Mouse (Mus musculus) CH12.LX (cell line): ENCODE data around the gene Olfr315. TPM values are rescaled to one million over a fixed set of nuclear protein-coding genes. Genes with fewer than 3 reads are reported as not detected.
"Not testable (repeated sequence)": the region's sequence is repeated elsewhere in the genome, so short reads cannot be mapped to it uniquely, and the experiment has no call there.

Experiments
- DNase-seq: peaks from one replicate; pipeline ENCODE4 v3.0.0-alpha.2; 2013; ENCODE audit errors: extremely low read depth
- H3K27ac ChIP-seq: 2 replicates; pipeline ENCODE4 v1.5.1; 2012; ENCODE audit warnings: low read depth, mild to moderate bottlenecking, control low read depth, moderate library complexity; ENCODE audit not compliant: insufficient read depth
- H3K27me3 ChIP-seq: replicated peaks from 2 replicates; pipeline ENCODE3; 2012; ENCODE audit warnings: inconsistent platforms
- H3K36me3 ChIP-seq, 2 experiments: replicated peaks in 1 of 2; 2 replicates each; pipeline versions ENCODE3 to v1.6.1; 2012; ENCODE audit warnings: inconsistent platforms in 1 of 2, low read length in 1 of 2, mild to moderate bottlenecking in 1 of 2, mixed read lengths in 1 of 2, moderate library complexity in 1 of 2; ENCODE audit not compliant: control insufficient read depth in 1 of 2, insufficient read depth in 1 of 2
- H3K4me1 ChIP-seq, 2 experiments: 2 replicates each; pipeline ENCODE4 v1.6.1; 2012; ENCODE audit warnings: inconsistent platforms in 1 of 2, moderate library complexity in 1 of 2; ENCODE audit not compliant: insufficient read depth in 2 of 2, control insufficient read depth in 1 of 2
- H3K4me2 ChIP-seq: 2 replicates; pipeline ENCODE4 v1.6.1; 2012; ENCODE audit warnings: low read depth, mild to moderate bottlenecking, control low read depth; ENCODE audit not compliant: poor library complexity, insufficient read depth, severe bottlenecking
- H3K4me3 ChIP-seq, 3 experiments: fragments of 150-350 bp in 1 of 3; sonication (generic) in 1 of 3; replicated peaks in 1 of 3; 2 replicates each; pipeline versions ENCODE3 to v1.5.1; 2011 to 2012; ENCODE audit warnings: low read depth in 2 of 3, low read length in 2 of 3, mild to moderate bottlenecking in 2 of 3, moderate library complexity in 2 of 3, control low read depth in 1 of 3, improper control_type of control experiment in 1 of 3, inconsistent platforms in 1 of 3, mixed read lengths in 1 of 3; ENCODE audit not compliant: poor library complexity in 1 of 3
- H3K79me2 ChIP-seq: replicated peaks from 2 replicates; pipeline ENCODE4 v1.6.1; 2012; ENCODE audit warnings: mild to moderate bottlenecking, moderate library complexity; ENCODE audit not compliant: control insufficient read depth, poor library complexity, insufficient read depth, severe bottlenecking; ENCODE audit errors: extremely low read depth
- H3K9ac ChIP-seq: 2 replicates; pipeline ENCODE4 v1.6.1; 2012; ENCODE audit warnings: low read depth, mild to moderate bottlenecking, control low read depth, moderate library complexity; ENCODE audit not compliant: insufficient read depth
- H3K9me3 ChIP-seq: replicated peaks from 2 replicates; pipeline ENCODE3; 2012; ENCODE audit warnings: low read length, inconsistent platforms, mixed read lengths
- CHD1 ChIP-seq: IDR thresholded peaks from 2 replicates; pipeline ENCODE4 v1.6.1; 2012; ENCODE audit warnings: low read depth, low read length, improper control_type of control experiment, inconsistent platforms
- CTCF ChIP-seq, 2 experiments: IDR thresholded peaks in 1 of 2; conservative IDR thresholded peaks in 1 of 2; 2 replicates each; pipeline ENCODE4 v1.5.1; 2011 to 2012; ENCODE audit warnings: low read depth in 2 of 2, low read length in 2 of 2, improper control_type of control experiment in 1 of 2, inconsistent platforms in 1 of 2, mild to moderate bottlenecking in 1 of 2, moderate library complexity in 1 of 2
- ELF1 ChIP-seq: IDR thresholded peaks from 2 replicates; pipeline ENCODE4 v1.6.1; 2014; ENCODE audit warnings: low read depth, mild to moderate bottlenecking, inconsistent platforms, low read length, improper control_type of control experiment
- IRF4 ChIP-seq: IDR thresholded peaks from 2 replicates; pipeline ENCODE4 v1.6.1; 2014; ENCODE audit warnings: low read depth, mild to moderate bottlenecking, inconsistent platforms, low read length, improper control_type of control experiment
- JUND ChIP-seq: conservative IDR thresholded peaks from 2 replicates; pipeline ENCODE4 v1.6.1; 2011; ENCODE audit warnings: low read depth, low read length, improper control_type of control experiment
- KAT2A ChIP-seq: IDR thresholded peaks from 2 replicates; pipeline ENCODE4 v1.6.1; 2012; ENCODE audit warnings: low read length, improper control_type of control experiment, inconsistent platforms; ENCODE audit not compliant: insufficient replicate concordance
- MAFK ChIP-seq: IDR thresholded peaks from 2 replicates; pipeline ENCODE4 v1.6.1; 2011; ENCODE audit warnings: low read length, improper control_type of control experiment; ENCODE audit not compliant: insufficient replicate concordance
- MAX ChIP-seq: IDR thresholded peaks from 2 replicates; pipeline ENCODE4 v1.6.1; 2011; ENCODE audit warnings: low read length, improper control_type of control experiment
- MAZ ChIP-seq: IDR thresholded peaks from 2 replicates; pipeline ENCODE4 v1.6.1; 2012; ENCODE audit warnings: low read depth, mild to moderate bottlenecking, inconsistent platforms, low read length, improper control_type of control experiment, moderate library complexity
- MEF2A ChIP-seq: IDR thresholded peaks from 2 replicates; pipeline ENCODE4 v1.6.1; 2014; ENCODE audit warnings: low read depth, mild to moderate bottlenecking, inconsistent platforms, low read length, improper control_type of control experiment, borderline replicate concordance
- NRF1 ChIP-seq: IDR thresholded peaks from 2 replicates; pipeline ENCODE4 v1.6.1; 2014; ENCODE audit warnings: low read depth, mild to moderate bottlenecking, inconsistent platforms, low read length, improper control_type of control experiment, moderate library complexity
- PAX5 ChIP-seq: IDR thresholded peaks from 2 replicates; pipeline ENCODE4 v1.6.1; 2012; ENCODE audit warnings: low read length, inconsistent platforms, mixed read lengths
- POLR2A ChIP-seq: IDR thresholded peaks from 2 replicates; pipeline ENCODE4 v1.6.1; 2011; ENCODE audit warnings: low read depth, mild to moderate bottlenecking, improper control_type of control experiment, low read length
- SIN3A ChIP-seq: IDR thresholded peaks from 2 replicates; pipeline ENCODE4 v1.6.1; 2012; ENCODE audit warnings: low read length, improper control_type of control experiment, inconsistent platforms
- UBTF ChIP-seq: IDR thresholded peaks from 2 replicates; pipeline ENCODE4 v1.6.1; 2012; ENCODE audit warnings: low read depth, mild to moderate bottlenecking, inconsistent platforms, low read length, improper control_type of control experiment, moderate library complexity
- USF1 ChIP-seq: IDR thresholded peaks from 2 replicates; pipeline ENCODE4 v1.6.1; 2014; ENCODE audit warnings: low read depth, mild to moderate bottlenecking, inconsistent platforms, low read length, improper control_type of control experiment
- USF2 ChIP-seq: conservative IDR thresholded peaks from 2 replicates; pipeline ENCODE4 v1.6.1; 2011; ENCODE audit warnings: low read depth, low read length, improper control_type of control experiment
- ZMIZ1 ChIP-seq: IDR thresholded peaks from 2 replicates; pipeline ENCODE4 v1.6.1; 2012; ENCODE audit warnings: low read depth, mild to moderate bottlenecking, inconsistent platforms, low read length, improper control_type of control experiment
- dilution Hi-C: fragments of 300-500 bp; cut with MboI; formaldehyde crosslinking; loops from 2 replicates; pipeline ENCODE4 v1.14.3; 2020; ENCODE audit warnings: low sequenced_read_pairs; ENCODE audit not compliant: extremely low pct_unique_long_range_greater_than_20kb, extremely low pct_ligation_motif_present
- in situ Hi-C: fragments of 300-500 bp; cut with MboI; formaldehyde crosslinking; loops from 3 replicates; pipeline ENCODE4 v1.14.3; 2019; ENCODE audit warnings: low sequenced_read_pairs, low pct_ligation_motif_present, low pct_unique_long_range_greater_than_20kb, mixed read lengths
- polyA plus RNA-seq: library from polyadenylated mRNA; unstranded; fragments of >175 nt; gene quantifications from 2 replicates; pipeline ENCODE4 v1.2.1, GENCODE M21; 2012; ENCODE audit warnings: low read depth; ENCODE audit not compliant: insufficient read length
- total RNA-seq, 2 experiments: library from RNA; depleted of rRNA; stranded (reverse); fragments of 300-350 nt in 1 of 2; fragments of >200 nt in 1 of 2; gene quantifications; 2 replicates each; pipeline ENCODE4 v1.2.3; 2012 to 2014

Olfr315 gene
- total RNA-seq (2012; rRNA removed) (not detected in 2 replicates), total RNA-seq (2014; rRNA removed) (not detected in 2 replicates), polyA plus RNA-seq (not detected in 2 replicates)

- H3K27me3 ChIP-seq, result peaks cover 24% of the 10 kb centered on the region
- H3K4me2 ChIP-seq, result no peak within 1 kb of the TSS
- dilution Hi-C loops, result no loop called here
- H3K9me3 ChIP-seq, result peaks cover 4% of the 10 kb centered on the region
- no peak within 1 kb of the TSS for H3K9ac ChIP-seq
- H3K27ac ChIP-seq, result no peak within 1 kb of the TSS
- H3K4me3 ChIP-seq, result no peak within 1 kb of the TSS
- no peak for DNase-seq
- TF ChIP-seq CTCF (conservative IDR thresholded peaks at IDR 0.05 in 1 of 2, IDR thresholded peaks at IDR 0.05 in 1 of 2; ENCODE audit: low read depth in 2 of 2, low read length in 2 of 2) (no peak), KAT2A (no peak), CHD1 (no peak)
- TF ChIP-seq, all 38 proteins: peak for 0
- no peaks in the 10 kb centered on the region for H3K79me2 ChIP-seq
- in situ Hi-C loops, result no loop called here
- no peaks in the 10 kb centered on the region for H3K36me3 ChIP-seq
- H3K4me1 ChIP-seq, result peaks cover 0 to 3% of the 10 kb centered on the region in 2 experiments; a peak in 1 of 4 replicates
Measured at GRCm38 (mm10) chr11:58772888-58773287, at the start of gene Olfr315. TSS of gene Olfr315 (plus strand) at chr11:58773188.

DNA sequence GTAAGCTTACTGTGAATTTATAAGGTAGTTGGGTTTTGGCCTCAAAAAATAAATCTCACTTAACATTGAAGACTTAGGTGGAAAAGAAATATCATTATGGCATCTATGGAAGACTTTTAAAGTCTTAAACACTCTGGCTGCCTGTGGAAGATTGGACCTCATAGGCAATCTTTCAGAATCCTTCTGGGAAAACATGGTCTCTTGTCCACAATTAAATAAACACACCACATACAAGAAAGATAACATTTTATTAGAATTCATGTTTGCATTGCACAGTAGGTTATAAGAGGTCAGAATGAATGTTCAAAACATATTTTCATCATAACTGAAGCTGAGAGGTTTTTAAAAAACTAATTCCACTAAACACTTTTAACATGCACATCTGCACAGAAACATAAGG is 49.1 kb upstream of the Olfr315 start, which contains the start of gene Olfr318:
Olfr318 (minus strand) TSS at position 101 of the 400 bp plus-strand sequence.
- no peaks in the 10 kb centered on the region for H3K36me3 ChIP-seq
- peaks cover 48% of the 10 kb centered on the region for H3K27me3 ChIP-seq
- H3K9ac ChIP-seq, result no peak within 1 kb of the TSS
- no peaks in the 10 kb centered on the region for H3K79me2 ChIP-seq
- no peak for DNase-seq
- in situ Hi-C loops (no loop called here), dilution Hi-C loops (no loop called here)
- H3K4me3 ChIP-seq, result no peak within 1 kb of the TSS
- H3K9me3 ChIP-seq, result peaks cover 2% of the 10 kb centered on the region
- H3K4me1 ChIP-seq, result no peaks in the 10 kb centered on the region
- no peak for TF ChIP-seq KAT2A
- no peak for TF ChIP-seq MAFK
- no peak for TF ChIP-seq USF1
- TF ChIP-seq USF2, result no peak
- no peak for TF ChIP-seq MEF2A
- no peak for TF ChIP-seq ELF1
- TF ChIP-seq CTCF (conservative IDR thresholded peaks at IDR 0.05 in 1 of 2, IDR thresholded peaks at IDR 0.05 in 1 of 2; ENCODE audit: low read depth in 2 of 2, low read length in 2 of 2), result no peak
- TF ChIP-seq NRF1, result no peak
- no peak for TF ChIP-seq MAX
- no peak for TF ChIP-seq UBTF
- no peak for TF ChIP-seq JUND
- TF ChIP-seq PAX5, result no peak
- no peak for TF ChIP-seq MAZ
- TF ChIP-seq IRF4, result no peak
- TF ChIP-seq SIN3A, result no peak
- no peak for TF ChIP-seq POLR2A
- no peak for TF ChIP-seq ZMIZ1
- no peak within 1 kb of the TSS for H3K4me2 ChIP-seq
- no peak within 1 kb of the TSS for H3K27ac ChIP-seq

DNA sequence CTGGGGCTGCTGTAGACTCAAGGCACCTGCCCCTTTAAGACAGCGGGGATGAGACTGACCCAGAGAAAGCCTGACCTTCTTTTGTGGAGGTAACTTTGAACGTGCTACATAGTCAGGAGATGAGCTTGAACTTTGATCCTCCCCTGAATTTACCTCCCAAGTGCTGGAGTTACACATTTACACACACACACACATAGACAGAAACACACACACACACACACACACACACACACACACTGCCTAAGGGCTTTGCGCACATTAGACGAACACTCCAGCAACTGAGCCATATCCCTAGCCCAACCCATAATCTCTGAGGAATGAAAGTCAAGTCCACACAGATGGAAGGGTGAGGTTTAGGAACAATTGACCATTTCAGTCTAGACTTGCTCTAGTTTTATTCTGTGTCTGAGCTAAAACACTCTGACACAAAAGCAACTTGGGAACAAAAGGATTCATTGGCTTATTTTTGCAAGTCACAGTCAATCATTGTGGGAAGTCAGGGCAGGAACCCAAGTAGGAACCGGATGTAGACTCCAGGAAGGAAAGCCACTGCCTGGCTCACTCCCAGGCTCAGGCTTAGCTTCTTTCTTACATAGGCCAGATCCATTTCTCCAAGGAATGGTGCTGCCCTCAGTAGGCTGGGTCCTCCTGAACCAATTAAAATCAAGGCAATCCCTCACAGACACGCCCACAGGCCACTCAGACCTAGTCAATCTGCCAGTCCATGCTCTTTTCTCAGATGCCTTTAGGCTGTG is 44.9 kb upstream of the Olfr315 start:
- H3K9ac ChIP-seq, DNase-seq, H3K79me2 ChIP-seq, H3K4me3 ChIP-seq, H3K9me3 ChIP-seq, in situ Hi-C loops, H3K4me2 ChIP-seq, H3K4me1 ChIP-seq, dilution Hi-C loops, H3K27ac ChIP-seq, H3K36me3 ChIP-seq: not testable (repeated sequence)
- peaks cover 43% of the 10 kb centered on the region for H3K27me3 ChIP-seq
